Mouse (Mus musculus) cortical plate, adult 2 months (tissue): Measurements from ENCODE around the gene Srm. TPM values are rescaled to one million over a fixed set of nuclear protein-coding genes. Genes with fewer than 3 reads are reported as not detected.

Experiments
- H3K27ac ChIP-seq: fragments of 200-500 bp; 2 replicates; pipeline ENCODE4 v1.5.1; 2012; ENCODE audit warnings: low read length, control low read depth, inconsistent platforms; ENCODE audit not compliant: insufficient read depth
- H3K4me1 ChIP-seq: fragments of 200-500 bp; 2 replicates; pipeline ENCODE4 v1.6.1; 2011; ENCODE audit warnings: low read length; ENCODE audit not compliant: control insufficient read depth, insufficient read depth
- H3K4me3 ChIP-seq: fragments of 200-500 bp; 2 replicates; pipeline ENCODE4 v1.5.1; 2011; ENCODE audit warnings: mild to moderate bottlenecking, low read length, control low read depth; ENCODE audit not compliant: insufficient read depth
- CTCF ChIP-seq: fragments of 200-500 bp; IDR thresholded peaks from 2 replicates; pipeline ENCODE4 v1.5.1; 2011; ENCODE audit warnings: mild to moderate bottlenecking, control low read depth, low read length; ENCODE audit not compliant: insufficient read depth; ENCODE audit errors: extremely low read depth
- POLR2A ChIP-seq: fragments of 200-500 bp; IDR thresholded peaks from 2 replicates; pipeline ENCODE4 v1.6.1; 2011; ENCODE audit warnings: mild to moderate bottlenecking, low read length, control low read depth; ENCODE audit not compliant: insufficient read depth; ENCODE audit errors: extremely low read depth
- polyA plus RNA-seq: library from polyadenylated mRNA; depleted of rRNA; stranded (reverse); fragments of >200 nt; gene quantifications from 2 replicates; pipeline ENCODE4 v1.2.3, GENCODE M21; 2012

Srm gene
- polyA plus RNA-seq, 1 experiment = 84.4 TPM

GRCm38 (mm10) chr4:148609805-148610204 is 18.5 kb downstream of the Srm start:
- no peak overlapping the region for H3K27ac ChIP-seq
- TF ChIP-seq CTCF = no peak
- TF ChIP-seq POLR2A = no peak

DNA sequence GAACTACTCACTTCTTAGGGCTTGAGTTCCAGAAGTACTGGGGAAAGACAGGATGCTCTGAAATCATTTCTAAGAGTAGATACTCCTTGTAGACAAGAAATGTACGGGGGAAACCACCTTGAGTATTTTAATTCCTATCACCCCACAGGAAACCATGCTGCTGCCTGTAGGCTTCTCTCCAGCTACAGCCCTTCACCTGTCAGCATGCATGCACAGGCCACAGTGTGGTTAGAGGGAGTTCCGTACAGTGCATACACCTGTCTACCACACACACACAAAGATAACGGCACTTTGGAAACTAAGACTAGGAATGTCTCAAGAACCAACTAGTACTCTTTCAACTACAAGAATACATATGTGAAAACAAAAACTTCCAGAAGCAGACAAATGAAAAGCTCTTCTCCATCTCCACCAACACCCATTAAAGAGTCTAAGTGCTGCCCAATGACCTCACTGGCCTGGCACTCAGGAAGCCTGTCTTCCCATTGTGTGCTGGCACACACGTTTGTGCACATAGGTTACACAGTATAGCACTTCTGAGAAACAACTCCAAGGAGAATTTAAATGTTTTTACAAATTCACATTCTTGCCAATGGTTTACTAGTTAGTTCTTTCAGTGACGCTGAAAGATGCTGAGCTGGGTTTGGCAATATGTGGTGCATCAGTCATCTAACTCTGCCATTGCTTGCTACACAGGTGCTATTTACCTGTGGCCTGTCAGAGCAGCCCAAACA is 19.5 kb downstream of the Srm start:
- Histone ChIP-seq H3K4me1 (no peaks in the 10 kb centered on the region), H3K4me3 (no peak overlapping the region), H3K27ac (no peak overlapping the region)
- TF ChIP-seq POLR2A (no peak), CTCF (no peak)

More at GRCm38 (mm10) chr4:148609805-148610204, 18.5 kb downstream of the Srm start:
- H3K4me3 ChIP-seq = no peak overlapping the region
- no peaks in the 10 kb centered on the region for H3K4me1 ChIP-seq

DNA sequence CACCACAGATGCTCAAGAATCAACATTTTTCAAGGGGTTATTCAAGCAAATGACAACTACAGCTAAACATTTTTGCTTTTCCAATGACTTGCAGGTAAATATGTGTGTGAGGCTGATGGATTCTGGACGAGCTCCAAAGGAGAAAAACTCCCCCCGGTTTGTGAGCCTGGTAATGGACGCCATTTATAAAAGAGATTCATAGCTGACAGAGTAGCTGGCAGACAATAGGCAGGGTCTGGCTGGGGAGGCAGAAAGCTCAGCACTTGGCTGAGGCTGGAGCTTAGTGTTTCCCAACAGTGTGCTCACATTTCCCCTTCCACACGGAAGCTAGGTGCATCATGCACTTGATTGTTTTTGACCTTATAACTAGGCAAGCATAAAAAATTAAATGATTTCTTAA is 21.3 kb downstream of the Srm start:
- H3K27ac ChIP-seq = no peak overlapping the region
- H3K4me3 ChIP-seq = no peak overlapping the region
- no peak for TF ChIP-seq POLR2A
- TF ChIP-seq CTCF = no peak
- H3K4me1 ChIP-seq = no peaks in the 10 kb centered on the region

- Histone ChIP-seq H3K4me1 (no peaks in the 10 kb centered on the region), H3K27ac (no peak overlapping the region), H3K4me3 (no peak overlapping the region)
- TF ChIP-seq CTCF = no peak
- TF ChIP-seq POLR2A = no peak
Observed at GRCm38 (mm10) chr4:148613738-148614137, 22.4 kb downstream of the Srm start.

- TF ChIP-seq POLR2A (no peak), CTCF (no peak)
Observed at GRCm38 (mm10) chr4:148619805-148620204, 28.5 kb downstream of the Srm start.

GRCm38 (mm10) chr4:148620718-148621117 is 29.4 kb downstream of the Srm start:
- H3K27ac ChIP-seq = no peak overlapping the region
- H3K4me1 ChIP-seq = peaks cover 3% of the 10 kb centered on the region
- H3K4me3 ChIP-seq = no peak overlapping the region
- no peak for TF ChIP-seq CTCF
- no peak for TF ChIP-seq POLR2A

More at GRCm38 (mm10) chr4:148619805-148620204, 28.5 kb downstream of the Srm start:
- Histone ChIP-seq H3K4me1 (peaks cover 3% of the 10 kb centered on the region; the same call in 1 of the 2 replicates), H3K4me3 (no peak overlapping the region), H3K27ac (no peak overlapping the region)

- TF ChIP-seq POLR2A = no peak
- no peak for TF ChIP-seq CTCF
- no peak overlapping the region for H3K27ac ChIP-seq
- H3K4me3 ChIP-seq = no peak overlapping the region
- H3K4me1 ChIP-seq = peaks cover 3% of the 10 kb centered on the region
Observed at GRCm38 (mm10) chr4:148622485-148622884, 31.2 kb downstream of the Srm start.

- TF ChIP-seq CTCF = no peak
- TF ChIP-seq POLR2A = no peak
- H3K27ac ChIP-seq = no peak overlapping the region
- peaks cover 3% of the 10 kb centered on the region for H3K4me1 ChIP-seq
- no peak overlapping the region for H3K4me3 ChIP-seq
Observed at GRCm38 (mm10) chr4:148623609-148624008, 32.3 kb downstream of the Srm start.

DNA sequence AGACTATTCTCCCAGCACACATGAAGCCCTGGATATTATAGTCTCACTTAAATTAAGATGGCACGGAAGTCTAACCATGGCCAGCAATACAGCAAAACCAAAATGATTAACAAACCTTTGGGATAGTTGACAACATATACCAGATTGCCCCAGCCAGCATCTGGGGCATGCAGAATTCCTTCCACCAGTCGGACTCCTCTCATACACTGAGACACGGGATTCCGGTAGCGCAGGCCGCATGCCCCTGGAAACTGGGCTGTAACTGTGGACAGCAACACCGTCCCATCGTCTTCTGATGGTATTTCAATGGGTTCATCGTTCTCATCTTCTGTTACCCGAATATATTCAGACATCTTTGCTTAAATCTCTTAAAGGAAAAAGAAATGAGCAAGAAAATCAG is 33.7 kb downstream of the Srm start:
- H3K27ac ChIP-seq = no peak overlapping the region
- H3K4me3 ChIP-seq = no peak overlapping the region; the same call in 1 of the 2 replicates
- H3K4me1 ChIP-seq = peaks cover 3% of the 10 kb centered on the region
- no peak for TF ChIP-seq CTCF
- no peak for TF ChIP-seq POLR2A
